Mouse (Mus musculus) thymus, postnatal 10 days (tissue): ENCODE results near the gene Zbp1.
A peak's percentile ranks its signal among the peaks of the same experiment; 100 is the strongest.

Experiments
- DNase-seq, 2 experiments: peaks; one replicate each; pipeline ENCODE4 v3.0.0; 2021; ENCODE audit warnings: low spot score in 2 of 2

Zbp1 gene

GRCm38 (mm10) chr2:173179046-173179445, 39.7 kb downstream of the Zbp1 start:
- no peak for DNase-seq

DNA sequence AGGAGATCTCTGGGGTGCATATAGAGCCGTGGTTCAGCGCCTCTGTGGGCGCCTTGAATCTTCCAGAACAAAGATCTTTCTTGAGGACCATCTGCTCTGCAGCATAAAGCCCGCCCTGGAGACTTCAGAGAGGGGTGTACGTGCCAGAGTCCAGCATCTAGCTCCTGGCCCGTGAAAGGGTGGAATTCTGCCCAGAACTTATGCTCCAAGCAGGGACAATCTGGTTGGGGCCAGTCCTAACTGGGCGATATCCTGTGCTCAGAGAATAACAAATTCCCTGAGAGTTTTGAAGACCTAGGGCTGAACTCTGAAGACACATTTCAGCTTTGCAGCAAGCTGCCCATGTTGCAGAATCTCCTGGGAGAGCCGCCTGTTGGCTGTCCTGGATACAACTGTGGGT, 40.8 kb downstream of the Zbp1 start:
- DNase-seq: no peak

GRCm38 (mm10) chr2:173177481-173177880, 41.2 kb downstream of the Zbp1 start:
- no peak for DNase-seq

DNA sequence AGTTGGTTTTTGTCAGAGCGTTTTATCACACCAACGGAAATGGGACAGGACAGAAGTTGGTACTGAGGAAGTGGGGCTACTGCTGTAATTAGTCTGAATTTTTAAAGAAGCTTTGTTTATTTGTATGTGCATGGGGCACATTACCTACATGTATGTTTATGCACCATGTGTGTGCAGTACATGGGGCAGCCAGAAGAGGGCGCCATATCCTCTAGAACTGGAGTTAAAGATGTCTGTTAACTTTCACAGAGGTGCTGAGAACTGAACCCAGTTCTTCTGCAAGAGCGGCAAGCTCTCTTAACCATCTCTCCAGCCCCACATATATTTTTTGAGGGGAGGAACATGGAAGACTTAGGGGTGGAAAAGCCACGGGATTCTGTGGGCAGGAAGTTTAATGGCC, 43.0 kb downstream of the Zbp1 start:
- no peak for DNase-seq

DNA sequence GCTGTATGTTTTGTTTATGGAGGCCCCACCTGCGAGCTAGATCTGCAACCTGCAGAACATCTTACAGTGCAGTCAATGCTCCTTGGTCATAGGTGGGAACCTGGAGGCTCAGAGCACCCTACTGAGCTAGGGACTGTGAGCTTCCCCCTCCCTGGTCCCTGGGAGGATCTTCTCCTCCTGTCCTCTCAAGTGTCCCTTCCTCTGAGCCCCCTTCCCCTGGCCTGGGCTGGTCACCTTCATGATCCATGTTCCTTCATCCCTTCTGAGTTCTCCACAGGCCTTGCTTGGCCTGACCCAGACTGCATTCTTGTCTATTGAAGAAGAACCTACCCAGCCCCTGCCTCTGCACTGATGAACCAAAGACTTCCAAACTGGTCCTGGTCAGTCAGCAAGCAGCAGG, 44.2 kb downstream of the Zbp1 start:
- DNase-seq: no peak

- DNase-seq: peak; percentile 8 to 46
Measured at GRCm38 (mm10) chr2:173173521-173174511, 44.9 kb downstream of the Zbp1 start.

DNA sequence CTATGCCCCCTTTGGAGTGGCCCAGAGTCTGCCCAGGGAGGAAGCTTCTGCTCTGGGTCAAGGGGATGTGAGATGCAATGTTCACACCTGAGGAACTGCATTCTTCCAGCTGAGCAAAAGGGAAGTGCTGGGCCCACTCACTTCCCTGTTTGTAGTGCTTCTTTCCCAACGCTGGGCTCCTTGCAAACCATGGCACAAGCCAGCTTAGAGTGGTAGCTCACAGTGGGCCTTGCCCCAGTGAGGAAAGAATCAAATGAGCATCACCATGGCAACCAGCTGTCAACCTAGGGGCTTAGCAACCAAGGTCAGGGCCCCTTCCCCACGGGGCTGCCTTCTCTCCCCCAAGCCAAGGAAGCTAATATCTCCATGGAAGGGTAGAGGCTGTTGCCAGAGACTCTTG, 45.7 kb downstream of the Zbp1 start:
- no peak for DNase-seq

DNA sequence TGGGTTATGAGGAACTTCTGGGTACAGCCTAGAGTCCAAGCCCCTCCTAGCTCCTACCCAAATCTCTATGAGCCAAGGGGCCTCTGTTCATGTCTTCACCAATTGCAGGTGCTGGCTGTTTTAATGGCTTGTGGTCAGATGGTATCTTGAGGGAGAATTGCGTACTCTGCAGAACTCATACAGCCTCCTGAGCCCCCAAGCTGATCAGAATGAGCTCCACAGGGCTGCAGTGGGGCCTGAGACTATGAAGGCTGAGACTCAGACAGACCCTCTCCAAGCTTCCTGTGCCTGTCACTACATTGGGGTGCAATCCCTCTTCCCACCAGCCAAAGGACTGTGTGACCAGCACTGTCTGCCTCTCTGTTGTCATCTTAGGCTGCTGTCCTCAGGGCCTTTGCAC, 46.3 kb downstream of the Zbp1 start:
- no peak for DNase-seq

- no peak for DNase-seq
Measured at GRCm38 (mm10) chr2:173171956-173172355, 46.8 kb downstream of the Zbp1 start.

GRCm38 (mm10) chr2:173171470-173171869, 47.3 kb downstream of the Zbp1 start:
- DNase-seq: no peak

DNA sequence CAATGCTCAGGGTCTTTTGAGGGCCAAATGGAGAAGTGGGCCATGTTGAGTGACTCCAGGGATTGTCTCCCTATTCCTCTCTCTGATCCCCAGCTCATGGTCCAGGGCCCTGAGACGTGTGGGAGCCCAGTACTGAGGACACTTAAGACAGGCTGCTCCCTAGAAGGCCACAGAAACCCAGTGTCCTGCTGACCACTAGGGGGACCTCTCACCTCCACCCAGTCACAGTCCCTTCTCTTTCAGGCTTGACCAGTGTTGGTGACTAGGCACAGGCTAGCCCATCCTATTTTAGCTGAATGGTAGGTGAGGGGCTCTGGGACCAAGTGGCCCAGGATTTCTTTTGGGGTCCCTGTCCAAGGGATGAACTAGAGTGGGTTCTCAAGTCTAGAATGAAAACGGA, 48.0 kb downstream of the Zbp1 start:
- no peak for DNase-seq

DNA sequence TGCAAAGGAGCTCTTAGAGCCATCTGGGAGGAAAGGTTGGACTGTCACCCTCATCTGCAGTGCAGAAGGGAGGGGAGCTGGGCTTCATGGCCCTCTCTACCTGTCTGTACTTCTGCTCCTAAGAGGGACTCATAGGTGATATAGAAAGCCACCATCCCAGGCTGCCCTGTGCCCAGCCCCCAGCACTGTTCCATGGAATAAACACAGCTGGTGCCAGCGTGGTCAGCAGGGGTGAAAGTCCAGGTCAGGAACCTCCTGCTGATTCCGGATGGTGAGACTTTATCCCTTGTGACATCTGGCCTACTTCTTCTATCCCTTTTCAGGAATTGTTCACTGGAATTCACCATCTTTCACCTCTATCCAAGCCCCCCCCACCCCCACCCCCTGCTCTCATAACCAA, 48.6 kb downstream of the Zbp1 start:
- DNase-seq: no peak

- DNase-seq: no peak
Measured at GRCm38 (mm10) chr2:173168411-173168851, 50.3 kb downstream of the Zbp1 start.

GRCm38 (mm10) chr2:173165357-173165756, 53.4 kb downstream of the Zbp1 start:
- DNase-seq: no peak

DNA sequence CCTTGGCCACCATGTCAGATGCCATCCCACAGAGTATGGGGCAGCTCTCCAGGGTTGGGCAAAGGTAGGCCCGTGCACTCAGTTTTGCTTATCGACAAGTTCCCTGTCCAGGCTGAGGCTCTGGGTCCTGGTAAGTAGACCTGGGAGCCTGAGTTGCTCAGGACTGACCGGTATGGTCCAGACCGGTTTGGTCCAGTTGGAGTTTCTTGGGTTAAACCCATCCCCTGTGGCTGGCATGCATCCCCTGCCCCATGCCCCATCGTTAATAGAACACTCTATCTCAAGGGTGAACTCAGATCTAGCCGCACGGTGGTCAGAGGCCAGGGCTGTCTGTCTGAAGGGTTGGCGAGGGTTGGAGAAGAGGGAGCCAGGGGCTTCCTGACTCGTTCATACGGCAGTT, 53.8 kb downstream of the Zbp1 start:
- DNase-seq: no peak

- peak in 1 of 2 experiments; percentile 49 for DNase-seq
Measured at GRCm38 (mm10) chr2:173164358-173164757, 54.4 kb downstream of the Zbp1 start.

DNA sequence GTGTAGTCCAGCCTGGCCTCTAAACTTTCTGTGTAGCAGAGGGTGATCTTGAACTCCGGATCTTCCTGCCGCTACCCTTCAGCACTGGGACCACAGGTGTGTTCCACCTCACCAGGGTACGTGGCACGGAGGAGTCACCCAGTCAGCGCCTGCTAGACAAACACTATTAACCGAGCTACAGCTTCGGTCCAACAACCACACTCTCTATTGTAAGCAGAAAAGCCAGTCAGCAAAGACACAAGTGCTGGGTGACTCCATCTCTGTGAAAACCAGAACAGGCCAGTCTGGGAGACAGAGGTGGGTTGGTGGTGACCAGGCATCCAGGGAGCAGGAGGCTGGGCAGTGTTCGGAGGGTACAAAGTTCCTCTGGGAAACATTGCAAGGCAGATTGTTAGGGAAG, 55.3 kb downstream of the Zbp1 start:
- DNase-seq: no peak

DNA sequence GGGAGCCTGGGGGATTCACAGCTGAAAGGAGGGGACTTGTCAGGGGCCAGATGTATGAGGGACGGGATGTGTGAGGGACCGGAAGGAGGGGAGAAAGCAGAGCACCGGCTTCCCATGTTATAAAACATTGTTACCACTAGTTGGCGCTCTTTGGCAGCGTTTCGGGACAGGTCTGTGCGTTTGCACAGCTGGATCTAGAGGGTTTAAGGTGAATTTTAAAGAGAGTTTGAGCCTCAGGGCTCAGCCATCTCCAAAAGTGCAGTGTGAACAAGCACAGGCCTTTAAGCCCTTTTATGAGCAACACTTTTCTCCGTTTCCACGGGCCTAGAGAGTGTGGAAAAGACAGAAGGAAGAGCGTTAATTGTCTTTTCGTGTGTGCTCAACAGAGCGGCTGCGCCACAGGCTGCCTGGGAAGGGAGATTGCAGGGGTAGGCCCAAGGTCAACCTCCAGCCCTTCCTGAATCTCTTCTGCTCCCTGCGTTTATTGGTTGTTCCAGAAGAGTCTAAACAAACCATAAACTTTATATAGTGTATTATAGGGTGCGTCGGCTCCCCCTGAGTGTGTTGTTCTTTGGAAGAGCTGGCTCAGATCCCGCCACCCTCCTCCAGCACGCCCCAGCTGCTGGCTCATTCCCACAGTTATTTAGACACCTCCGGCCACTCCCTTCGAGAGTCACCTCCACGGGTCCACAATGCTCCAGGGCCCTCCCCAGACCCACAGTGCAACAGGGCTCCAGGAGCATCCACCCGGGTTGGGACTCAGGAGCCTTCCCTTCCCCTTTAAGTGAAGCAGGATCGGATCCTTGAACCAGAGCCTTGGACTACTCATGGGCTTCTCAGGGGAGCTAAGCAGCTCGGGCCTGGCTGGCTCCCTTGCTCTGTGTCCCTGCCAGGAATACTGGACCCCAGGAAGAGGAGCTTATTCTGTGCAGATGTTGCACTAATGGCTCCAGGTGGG, 59.1 kb downstream of the Zbp1 start:
- peak; percentile 45 to 82 for DNase-seq

GRCm38 (mm10) chr2:173158390-173159055, 60.2 kb downstream of the Zbp1 start:
- no peak for DNase-seq

DNA sequence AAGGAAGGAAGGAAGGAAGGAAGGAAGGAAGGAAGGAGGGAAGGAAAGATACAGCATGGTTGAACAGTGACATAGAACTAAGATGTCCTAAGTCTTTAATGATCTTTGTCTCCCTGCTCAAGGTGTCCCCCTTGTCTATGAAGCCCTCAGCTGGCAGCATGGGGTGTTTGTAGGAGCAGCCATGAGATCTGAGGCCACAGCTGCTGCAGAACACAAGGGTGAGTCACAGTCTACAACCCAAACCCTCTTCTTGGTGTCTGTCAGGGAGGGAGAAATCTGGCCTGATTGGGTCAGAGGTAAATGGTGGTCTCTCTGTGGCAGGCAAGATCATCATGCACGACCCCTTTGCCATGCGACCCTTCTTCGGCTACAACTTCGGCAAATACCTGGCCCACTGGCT, 60.9 kb downstream of the Zbp1 start:
- no peak for DNase-seq

DNA sequence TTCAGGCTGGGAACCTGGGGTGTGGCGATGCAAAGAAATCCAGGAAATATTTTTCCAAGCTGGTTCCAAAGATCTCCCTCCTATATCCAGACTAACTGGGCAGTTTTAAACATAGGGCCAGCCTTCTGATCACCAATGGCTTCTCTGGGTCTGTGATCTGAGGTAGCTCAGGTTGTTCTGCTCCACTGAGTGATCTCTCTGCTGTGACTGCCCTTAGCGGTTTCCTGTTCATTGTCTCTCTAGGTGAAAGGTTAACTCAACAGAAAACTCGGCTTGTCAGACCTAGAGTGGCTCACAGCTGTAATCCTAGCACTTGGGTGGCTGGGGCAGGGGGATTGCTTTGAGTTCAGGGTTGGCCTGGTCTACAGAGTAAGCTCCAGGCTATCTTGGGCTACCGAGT, 61.3 kb downstream of the Zbp1 start:
- no peak for DNase-seq

DNA sequence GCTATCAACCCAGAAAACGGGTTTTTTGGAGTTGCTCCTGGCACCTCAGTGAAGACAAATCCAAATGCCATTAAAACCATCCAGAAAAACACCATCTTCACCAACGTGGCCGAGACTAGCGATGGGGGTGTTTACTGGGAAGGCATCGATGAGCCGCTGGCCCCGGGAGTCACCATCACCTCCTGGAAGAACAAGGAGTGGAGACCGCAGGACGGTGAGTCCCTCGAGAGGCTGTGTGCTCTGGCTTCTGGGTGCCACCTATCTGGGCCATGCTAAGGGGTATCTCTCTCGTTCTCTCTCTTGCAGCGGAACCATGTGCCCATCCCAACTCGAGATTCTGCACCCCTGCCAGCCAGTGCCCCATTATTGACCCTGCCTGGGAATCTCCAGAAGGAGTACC, 61.8 kb downstream of the Zbp1 start:
- no peak for DNase-seq
